ENCODE assay signal across 11 mouse cellular contexts in the genomic region with DNA sequence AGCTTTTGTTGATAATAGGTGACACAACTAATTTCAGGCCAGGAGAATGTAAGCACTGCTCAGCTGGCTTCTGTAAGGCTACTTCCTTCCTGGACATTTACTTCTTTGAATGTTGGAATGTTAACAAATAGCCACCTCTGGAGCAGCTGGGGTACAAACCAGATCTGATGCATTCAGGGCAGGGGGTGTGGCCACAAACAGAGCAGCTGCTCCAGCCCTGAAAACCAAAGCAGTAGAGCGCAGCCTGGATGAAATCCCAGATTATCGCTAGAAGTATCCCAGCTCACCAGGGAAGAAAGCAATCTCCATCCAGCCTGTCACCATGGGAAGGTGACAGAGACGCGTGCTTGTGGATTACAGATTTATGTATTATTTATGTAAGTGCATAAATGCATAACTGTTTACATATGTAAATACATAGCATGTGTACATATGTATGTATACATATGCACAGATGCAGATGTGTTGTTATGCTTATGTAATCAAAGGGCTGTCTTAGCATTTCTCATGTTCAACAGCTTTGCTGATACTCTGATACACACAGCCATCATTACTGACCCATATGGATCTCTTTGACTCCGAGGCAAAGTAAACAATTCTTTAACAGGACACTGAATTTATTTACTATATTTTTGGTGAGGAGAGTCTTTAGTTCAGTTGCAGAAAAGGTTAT.
A peak's percentile ranks its signal among the peaks of the same experiment; 100 is the strongest.
DNase-seq lines count a peak whose midpoint lies in the region; ATAC-seq and TF ChIP-seq lines count a peak whose summit lies in the region.
"Had no signal": no experiment of that assay in that cellular context is flagged by ENCODE, and none has a peak within 500 bp of the region (broad histone marks: within the 10 kb centered on the region; RNA-seq: fewer than 3 reads in every experiment).

No protein-coding gene starts in this region.

- intact Hi-C loops in heart, postnatal 25 days (cut with DNase I): no loop called here

- no peak for TF ChIP-seq POLR2A in lung, adult 2 months (IDR thresholded peaks at IDR 0.05; ENCODE audit: borderline replicate concordance, extremely low read depth, low read depth, low read length)
- TF ChIP-seq POLR2A in brain, embryonic 14.5 days (IDR thresholded peaks at IDR 0.05; ENCODE audit: borderline replicate concordance, extremely low read depth, insufficient read depth, insufficient read length, poor library complexity, severe bottlenecking): no peak

- TF ChIP-seq CTCF in lung, embryonic 14.5 days (IDR thresholded peaks at IDR 0.05; ENCODE audit: low read depth): no peak
- TF ChIP-seq CTCF in lung, adult 2 months (IDR thresholded peaks at IDR 0.05; ENCODE audit: insufficient read depth, low read length): no peak
- TF ChIP-seq CTCF in brain, embryonic 14.5 days (IDR thresholded peaks at IDR 0.05; ENCODE audit: borderline replicate concordance, extremely low read depth, insufficient read depth, insufficient read length): no peak

- H3K4me2 ChIP-seq in lung, embryonic 14.5 days: no peak overlapping the region
- H3K4me2 ChIP-seq: hindbrain, embryonic 15.5 days had no signal

- WGBS in lung, embryonic 14.5 days: 28% methylated on average over 5 of the region's 5 CpGs
- WGBS in lung, adult 2 months: 45% methylated on average over 5 of the region's 5 CpGs

- no peaks in the 10 kb centered on the region for H3K4me1 ChIP-seq in lung, embryonic 14.5 days (ENCODE audit: insufficient read depth)
- H3K4me1 ChIP-seq in lung, adult 2 months (ENCODE audit: control insufficient read depth, insufficient read depth, low read length): no peaks in the 10 kb centered on the region
- H3K4me1 ChIP-seq: hindbrain, embryonic 15.5 days had no signal

- H3K27me3 ChIP-seq in lung, embryonic 14.5 days (ENCODE audit: insufficient read depth, low read length): no peaks in the 10 kb centered on the region
- H3K27me3 ChIP-seq: hindbrain, embryonic 15.5 days had no signal

- H3K9ac ChIP-seq in lung, embryonic 14.5 days: no peak overlapping the region
- H3K9ac ChIP-seq: hindbrain, embryonic 15.5 days had no signal

- ATAC-seq in lung, embryonic 14.5 days (ENCODE audit: insufficient read depth): peak; percentile 90

- H3K27ac ChIP-seq in lung, embryonic 14.5 days (ENCODE audit: low read depth): no peak overlapping the region
- H3K27ac ChIP-seq: heart, adult 2 months; hindbrain, embryonic 15.5 days had no signal

- DNase-seq in heart, adult 9 months (ENCODE audit: low spot score in 2 of 2): peak; percentile 2
- no peak for DNase-seq in heart, postnatal 25 days (ENCODE audit: low spot score)
- DNase-seq in lung, embryonic 14.5 days: peak; percentile 81
- DNase-seq in lung, adult 2 months: no peak
- peak; percentile 35 for DNase-seq in brain, embryonic 14.5 days (ENCODE audit: low read depth)
- DNase-seq in lung, postnatal 14 days: peak; percentile 29
- no peak for DNase-seq in layer of hippocampus, adult 11-12 months (ENCODE audit: low spot score)
- DNase-seq: adrenal gland, postnatal 10 days; liver had no signal

- no peaks in the 10 kb centered on the region for H3K36me3 ChIP-seq in lung, embryonic 14.5 days (ENCODE audit: insufficient read depth)
- H3K36me3 ChIP-seq: hindbrain, embryonic 15.5 days had no signal

- no peak overlapping the region for H3K4me3 ChIP-seq in lung, embryonic 14.5 days (ENCODE audit: low read depth, low read length)
- H3K4me3 ChIP-seq in lung, adult 2 months (replicated peaks; ENCODE audit: extremely low read depth, low read depth, low read length): no peak overlapping the region
- H3K4me3 ChIP-seq: heart, adult 2 months; hindbrain, embryonic 15.5 days had no signal

- no peaks in the 10 kb centered on the region for H3K9me3 ChIP-seq in lung, embryonic 14.5 days (ENCODE audit: low read depth, low read length)
- H3K9me3 ChIP-seq: hindbrain, embryonic 15.5 days had no signal

Comparison
In these comparisons a context has a peak if more than half of its experiments do, and no peak if none do; other contexts are left out.
1. DNase-seq: peak in heart, adult 9 months (2 of 2), lung, embryonic 14.5 days (single experiment), brain, embryonic 14.5 days (single experiment) and lung, postnatal 14 days (single experiment); none in heart, postnatal 25 days (single experiment), lung, adult 2 months (single experiment) and layer of hippocampus, adult 11-12 months (single experiment).